Mouse (Mus musculus): ENCODE data around the gene Dok3.

DNA sequence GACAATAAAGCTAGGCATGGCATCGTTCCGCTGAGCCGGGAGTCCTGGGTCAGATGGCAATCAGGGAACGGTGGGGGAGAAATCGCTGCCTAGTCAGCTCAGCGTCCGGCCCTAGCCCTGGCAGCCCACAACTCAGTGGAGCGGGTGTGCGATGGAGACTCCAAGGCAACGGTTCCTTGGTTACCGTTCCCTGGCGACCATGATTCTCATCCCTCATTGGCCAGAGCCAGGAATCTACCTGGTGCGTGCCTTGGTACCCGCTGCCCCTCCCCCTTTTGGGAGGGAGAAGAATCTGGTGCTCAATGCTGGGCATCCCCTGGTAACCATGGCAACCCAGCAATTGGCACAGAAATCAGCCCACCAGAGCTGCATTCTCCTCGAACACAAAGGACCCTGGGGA lies 45.5 kb downstream of the Dok3 start:
- no peak for TF ChIP-seq POLR2A (IDR thresholded peaks at IDR 0.05; ENCODE audit: low read depth, low read length)
- no peak for TF ChIP-seq PAX5 (IDR thresholded peaks at IDR 0.05; ENCODE audit: low read length)
- TF ChIP-seq CTCF (conservative IDR thresholded peaks at IDR 0.05 in 1 of 2, IDR thresholded peaks at IDR 0.05 in 1 of 2; ENCODE audit: low read depth in 2 of 2, low read length in 2 of 2) = no peak
- TF ChIP-seq BHLHE40 (IDR thresholded peaks at IDR 0.05; ENCODE audit: low read depth, low read length) = no peak
- TF ChIP-seq NRF1 (IDR thresholded peaks at IDR 0.05; ENCODE audit: low read depth, low read length) = no peak
- TF ChIP-seq SIN3A (IDR thresholded peaks at IDR 0.05; ENCODE audit: low read length) = no peak
- TF ChIP-seq UBTF (IDR thresholded peaks at IDR 0.05; ENCODE audit: low read depth, low read length) = no peak
- no peak for TF ChIP-seq ZNF384 (IDR thresholded peaks at IDR 0.05; ENCODE audit: low read depth, low read length)
- no peak for TF ChIP-seq E2F4 (IDR thresholded peaks at IDR 0.05; ENCODE audit: insufficient replicate concordance, low read depth, low read length)
- no peak for TF ChIP-seq EP300 (IDR thresholded peaks at IDR 0.05; ENCODE audit: low read length)
- no peak for TF ChIP-seq TCF12 (IDR thresholded peaks at IDR 0.05; ENCODE audit: low read depth, low read length)

All from CH12.LX (cell line).